In the genomic region with DNA sequence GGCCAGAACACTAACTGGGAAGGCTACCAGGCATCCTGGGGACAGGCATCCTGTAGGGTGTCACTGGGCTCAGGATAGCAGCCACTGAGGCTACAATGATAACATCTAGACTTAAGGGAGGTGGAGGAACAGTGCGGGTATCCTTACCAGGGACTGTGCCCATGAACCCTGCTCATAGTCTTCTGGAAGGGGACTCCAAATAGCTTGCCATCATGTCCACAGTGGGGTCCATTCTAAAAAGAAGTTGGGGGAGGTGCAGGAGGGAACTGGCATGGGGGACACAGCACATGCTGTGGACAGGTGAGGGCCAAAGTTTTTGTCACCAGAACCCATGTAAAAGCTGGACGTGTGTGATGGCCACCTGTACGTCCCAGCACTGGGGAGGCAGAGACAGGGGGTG, we compare ENCODE assay signal across 11 mouse cellular contexts. TPM values are rescaled to one million over a fixed set of nuclear protein-coding genes. Genes with fewer than 3 reads are reported as not detected.
DNase-seq lines count a peak whose midpoint lies in the region; ATAC-seq and TF ChIP-seq lines count a peak whose summit lies in the region.
"Had no signal": no experiment of that assay in that cellular context is flagged by ENCODE, and none has a peak within 500 bp of the region (broad histone marks: within the 10 kb centered on the region; RNA-seq: fewer than 3 reads in every experiment).

No protein-coding gene starts in this region.

- no peak for TF ChIP-seq CTCF in thymus, adult 2 months (IDR thresholded peaks at IDR 0.05; ENCODE audit: borderline replicate concordance, control insufficient read depth, extremely low read depth, insufficient read depth, low read length, poor library complexity)

- no peaks in the 10 kb centered on the region for H3K9me3 ChIP-seq in hindbrain, embryonic 10.5 days
- no peaks in the 10 kb centered on the region for H3K9me3 ChIP-seq in hindbrain, embryonic 13.5 days
- H3K9me3 ChIP-seq in lung, embryonic 15.5 days, result no peaks in the 10 kb centered on the region
- no peaks in the 10 kb centered on the region for H3K9me3 ChIP-seq in embryonic facial prominence, embryonic 10.5 days
- no peaks in the 10 kb centered on the region for H3K9me3 ChIP-seq in intestine, embryonic 15.5 days
- H3K9me3 ChIP-seq: hindbrain, embryonic 12.5 days had no signal

- H3K4me3 ChIP-seq in hindbrain, embryonic 10.5 days, result no peak overlapping the region
- H3K4me3 ChIP-seq in hindbrain, embryonic 13.5 days, result no peak overlapping the region
- no peak overlapping the region for H3K4me3 ChIP-seq in lung, embryonic 15.5 days
- H3K4me3 ChIP-seq in embryonic facial prominence, embryonic 10.5 days, result no peak overlapping the region
- no peak overlapping the region for H3K4me3 ChIP-seq in intestine, embryonic 15.5 days (replicated peaks)
- H3K4me3 ChIP-seq in thymus, adult 2 months (ENCODE audit: control insufficient read depth, insufficient read depth, low read length), result no peak overlapping the region
- H3K4me3 ChIP-seq: erythroblast, embryonic 14.5 days; hindbrain, embryonic 12.5 days had no signal

- peaks cover 7% of the 10 kb centered on the region; the same call in 1 of the 2 replicates for H3K4me1 ChIP-seq in hindbrain, embryonic 10.5 days (replicated peaks)
- no peaks in the 10 kb centered on the region for H3K4me1 ChIP-seq in hindbrain, embryonic 13.5 days (replicated peaks)
- peaks cover 20% of the 10 kb centered on the region for H3K4me1 ChIP-seq in lung, embryonic 15.5 days
- H3K4me1 ChIP-seq in embryonic facial prominence, embryonic 10.5 days, result peaks cover 11% of the 10 kb centered on the region
- H3K4me1 ChIP-seq in intestine, embryonic 15.5 days (replicated peaks), result 0 out of 2 replicates have a peak, but pooled peaks cover 2% of the 10 kb centered on the region
- H3K4me1 ChIP-seq in thymus, adult 2 months (replicated peaks; ENCODE audit: control insufficient read depth, insufficient read depth, low read length), result peaks cover 19% of the 10 kb centered on the region
- H3K4me1 ChIP-seq: hindbrain, embryonic 12.5 days had no signal

- no peak for DNase-seq in hindbrain, embryonic 10.5 days (ENCODE audit: low spot score)
- no peak for DNase-seq in lung, postnatal 10 days
- DNase-seq in embryonic facial prominence, embryonic 10.5 days (ENCODE audit: low spot score), result no peak
- DNase-seq in thymus, adult 2 months, result no peak
- DNase-seq: cerebellum, adult 18-20 months had no signal

- ATAC-seq in hindbrain, embryonic 13.5 days (ENCODE audit: low FRiP score), result no peak
- no peak for ATAC-seq in lung, embryonic 15.5 days (ENCODE audit: borderline replicate concordance, extremely low read depth, low FRiP score, low TSS enrichment)
- no peak for ATAC-seq in intestine, embryonic 15.5 days
- no peak for ATAC-seq in cerebellum, adult (ENCODE audit: insufficient number of reproducible peaks, low FRiP score, low TSS enrichment)

- peak overlapping the region; percentile 17; the same call in 1 of the 2 replicates for H3K27ac ChIP-seq in hindbrain, embryonic 10.5 days
- no peak overlapping the region for H3K27ac ChIP-seq in hindbrain, embryonic 13.5 days
- H3K27ac ChIP-seq in lung, embryonic 15.5 days, result peak overlapping the region; percentile 77
- H3K27ac ChIP-seq in embryonic facial prominence, embryonic 10.5 days (replicated peaks), result peak overlapping the region; percentile 36; the same call in 1 of the 2 replicates
- peak overlapping the region; percentile 9; the same call in 1 of the 2 replicates for H3K27ac ChIP-seq in intestine, embryonic 15.5 days
- no peak overlapping the region for H3K27ac ChIP-seq in thymus, adult 2 months (ENCODE audit: control insufficient read depth, insufficient read depth, low read length)
- H3K27ac ChIP-seq: hindbrain, embryonic 12.5 days had no signal

- H3K27me3 ChIP-seq in hindbrain, embryonic 10.5 days (ENCODE audit: insufficient read depth, poor library complexity, severe bottlenecking), result no peaks in the 10 kb centered on the region
- H3K27me3 ChIP-seq in hindbrain, embryonic 13.5 days, result no peaks in the 10 kb centered on the region
- H3K27me3 ChIP-seq in lung, embryonic 15.5 days, result no peaks in the 10 kb centered on the region
- no peaks in the 10 kb centered on the region for H3K27me3 ChIP-seq in embryonic facial prominence, embryonic 10.5 days (replicated peaks; ENCODE audit: low read depth, poor library complexity, severe bottlenecking)
- H3K27me3 ChIP-seq in intestine, embryonic 15.5 days (replicated peaks), result no peaks in the 10 kb centered on the region
- H3K27me3 ChIP-seq in thymus, adult 2 months (ENCODE audit: control insufficient read depth, insufficient read depth, low read length), result no peaks in the 10 kb centered on the region
- H3K27me3 ChIP-seq: hindbrain, embryonic 12.5 days had no signal

- H3K4me2 ChIP-seq in hindbrain, embryonic 13.5 days, result no peak overlapping the region
- H3K4me2 ChIP-seq in lung, embryonic 15.5 days, result no peak overlapping the region
- H3K4me2 ChIP-seq in intestine, embryonic 15.5 days (replicated peaks), result no peak overlapping the region
- H3K4me2 ChIP-seq: hindbrain, embryonic 12.5 days had no signal

- WGBS in hindbrain, embryonic 10.5 days, result 92% methylated on average over 3 of the region's 3 CpGs
- WGBS in hindbrain, embryonic 13.5 days, result 88% methylated on average over 3 of the region's 3 CpGs
- WGBS in lung, embryonic 15.5 days, result 93% methylated on average over 3 of the region's 3 CpGs
- WGBS in embryonic facial prominence, embryonic 10.5 days, result 89% methylated on average over 3 of the region's 3 CpGs
- 96% methylated on average over 3 of the region's 3 CpGs for WGBS in intestine, embryonic 15.5 days
- WGBS in thymus, adult 2 months, result 99% methylated on average over 3 of the region's 3 CpGs

- H3K9ac ChIP-seq in hindbrain, embryonic 13.5 days, result no peak overlapping the region
- no peak overlapping the region for H3K9ac ChIP-seq in lung, embryonic 15.5 days
- no peak overlapping the region for H3K9ac ChIP-seq in intestine, embryonic 15.5 days
- H3K9ac ChIP-seq: hindbrain, embryonic 12.5 days had no signal

- TF ChIP-seq POLR2A in thymus, adult 2 months (IDR thresholded peaks at IDR 0.05; ENCODE audit: control insufficient read depth, extremely low read depth, insufficient read depth, low read length, poor library complexity), result no peak

- no peaks in the 10 kb centered on the region for H3K36me3 ChIP-seq in hindbrain, embryonic 10.5 days
- no peaks in the 10 kb centered on the region for H3K36me3 ChIP-seq in hindbrain, embryonic 13.5 days
- H3K36me3 ChIP-seq in lung, embryonic 15.5 days, result no peaks in the 10 kb centered on the region
- no peaks in the 10 kb centered on the region for H3K36me3 ChIP-seq in embryonic facial prominence, embryonic 10.5 days (replicated peaks)
- no peaks in the 10 kb centered on the region for H3K36me3 ChIP-seq in intestine, embryonic 15.5 days
- H3K36me3 ChIP-seq in thymus, adult 2 months (ENCODE audit: control insufficient read depth, insufficient read depth, low read length), result no peaks in the 10 kb centered on the region
- H3K36me3 ChIP-seq: hindbrain, embryonic 12.5 days had no signal

RNA-seq across cellular contexts. Expression of gene Sik1, which starts 50.8 kb away (rescaled TPM):
- 14.0 and 14.3 TPM in 2 replicates for polyA plus RNA-seq in hindbrain, embryonic 10.5 days (2016; fragmentation: Nextera tagmentation; extraction: Ambion mirVana)
- polyA plus RNA-seq in hindbrain, embryonic 13.5 days (2015; fragmentation: Nextera tagmentation; extraction: Ambion mirVana), result 20.1 and 23.4 TPM in 2 replicates
- 32.7 and 35.4 TPM in 2 replicates for polyA plus RNA-seq in lung, embryonic 15.5 days (2015; fragmentation: Nextera tagmentation; extraction: Ambion mirVana)
- 12.7 and 15.5 TPM in 2 replicates for polyA plus RNA-seq in embryonic facial prominence, embryonic 10.5 days (2016; fragmentation: Nextera tagmentation; extraction: Ambion mirVana)
- 8.8 and 9.2 TPM in 2 replicates for polyA plus RNA-seq in intestine, embryonic 15.5 days (2015; fragmentation: Nextera tagmentation; extraction: Ambion mirVana)
- 36.8 and 42.3 TPM in 2 replicates for polyA plus RNA-seq in thymus, adult 2 months (2012; rRNA removed)

Comparison
In these comparisons a context has a peak if more than half of its experiments do, and no peak if none do; other contexts are left out.
1. H3K27ac ChIP-seq: peak in hindbrain, embryonic 10.5 days (single experiment), lung, embryonic 15.5 days (single experiment), embryonic facial prominence, embryonic 10.5 days (single experiment) and intestine, embryonic 15.5 days (single experiment); none in hindbrain, embryonic 13.5 days (single experiment) and thymus, adult 2 months (single experiment).